Mouse (Mus musculus): ENCODE data around the gene Adamts6. TPM values are rescaled to one million over a fixed set of nuclear protein-coding genes. Genes with fewer than 3 reads are reported as not detected.

The Adamts6 gene
- polyA plus RNA-seq, 1 experiment, result 6.4 TPM

DNA sequence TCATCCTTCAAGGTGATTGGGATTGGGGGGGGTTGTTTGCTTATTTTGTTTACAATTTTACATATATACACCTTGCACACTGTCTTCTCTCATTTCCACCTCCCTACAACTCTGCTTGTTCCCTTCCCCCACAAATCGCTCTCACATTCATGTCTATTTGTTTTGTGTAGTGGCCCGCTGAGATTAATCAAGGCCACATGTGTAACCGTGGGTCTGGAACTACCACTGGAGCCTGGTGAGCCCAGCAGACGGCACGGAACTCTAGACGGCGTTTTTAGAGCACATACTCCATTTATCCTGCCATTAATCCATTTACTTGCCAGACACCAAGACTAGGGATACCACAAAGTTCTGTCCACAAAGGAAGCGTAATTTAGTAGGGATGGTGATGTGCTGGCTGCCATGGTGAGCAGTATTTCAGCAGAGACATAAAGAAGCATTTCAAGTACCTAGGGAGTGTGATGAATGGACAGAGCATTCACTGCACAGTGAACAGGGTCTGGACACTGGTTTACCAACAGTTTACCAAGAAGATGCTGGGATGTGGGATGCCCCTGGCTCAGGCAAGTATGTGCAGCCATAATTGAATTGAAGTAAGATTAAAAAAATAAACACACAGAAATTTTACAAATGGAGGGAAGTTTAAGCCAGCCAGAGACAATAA, 194.9 kb downstream of the Adamts6 start:
- TF ChIP-seq CTCF (IDR thresholded peaks at IDR 0.05; ENCODE audit: borderline replicate concordance, control insufficient read depth, extremely low read depth, insufficient read depth, low read length, poor library complexity), result no peak
- no peak for TF ChIP-seq POLR2A (IDR thresholded peaks at IDR 0.05; ENCODE audit: control insufficient read depth, extremely low read depth, insufficient read depth, low read length, poor library complexity)
- H3K36me3 ChIP-seq (ENCODE audit: control insufficient read depth, insufficient read depth, low read length), result no peaks in the 10 kb centered on the region
- no peak for DNase-seq
- H3K27ac ChIP-seq (ENCODE audit: control insufficient read depth, insufficient read depth, low read length), result no peak overlapping the region
- WGBS, result 96% methylated on average over 8 of the region's 8 CpGs
- H3K4me3 ChIP-seq (ENCODE audit: control insufficient read depth, insufficient read depth, low read length), result no peak overlapping the region
- no peaks in the 10 kb centered on the region for H3K27me3 ChIP-seq (ENCODE audit: control insufficient read depth, insufficient read depth, low read length)
- H3K4me1 ChIP-seq (replicated peaks; ENCODE audit: control insufficient read depth, insufficient read depth, low read length), result no peaks in the 10 kb centered on the region

DNA sequence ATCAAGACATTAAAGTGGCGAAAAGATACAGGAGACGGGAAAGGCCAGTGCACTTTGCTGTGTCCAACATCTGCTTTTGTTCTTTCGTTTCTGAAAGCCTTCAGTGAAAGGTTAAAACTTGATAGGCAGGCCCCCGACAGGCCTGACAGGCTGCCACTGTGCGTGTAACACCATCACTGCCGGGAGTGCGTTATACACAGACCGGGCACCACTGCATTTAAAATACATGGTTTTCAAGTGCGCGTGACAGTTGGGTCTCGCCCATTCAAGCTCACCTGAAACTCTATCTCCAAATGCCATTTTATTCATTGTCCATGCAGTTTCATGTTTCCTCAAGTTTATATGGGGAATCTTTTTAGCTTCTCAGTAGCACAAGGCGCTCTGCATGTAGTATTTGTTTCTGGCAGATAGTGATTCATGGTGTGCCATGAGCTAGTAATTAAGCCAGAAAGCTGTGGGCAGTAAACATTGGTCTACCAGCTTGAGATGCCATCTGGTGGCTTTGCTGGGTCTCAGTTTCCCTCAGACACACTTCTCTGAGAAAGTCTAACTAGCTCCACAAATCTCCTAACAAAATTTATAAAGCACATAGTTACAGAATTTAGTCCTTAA, 195.6 kb downstream of the Adamts6 start:
- DNase-seq, result no peak
- WGBS, result 95% methylated on average over 12 of the region's 12 CpGs
- Histone ChIP-seq H3K4me3 (ENCODE audit: control insufficient read depth, insufficient read depth, low read length) (no peak overlapping the region), H3K27me3 (ENCODE audit: control insufficient read depth, insufficient read depth, low read length) (no peaks in the 10 kb centered on the region), H3K4me1 (replicated peaks; ENCODE audit: control insufficient read depth, insufficient read depth, low read length) (no peaks in the 10 kb centered on the region), H3K36me3 (ENCODE audit: control insufficient read depth, insufficient read depth, low read length) (no peaks in the 10 kb centered on the region), H3K27ac (ENCODE audit: control insufficient read depth, insufficient read depth, low read length) (no peak overlapping the region)
- TF ChIP-seq CTCF (IDR thresholded peaks at IDR 0.05; ENCODE audit: borderline replicate concordance, control insufficient read depth, extremely low read depth, insufficient read depth, low read length, poor library complexity) (no peak), POLR2A (IDR thresholded peaks at IDR 0.05; ENCODE audit: control insufficient read depth, extremely low read depth, insufficient read depth, low read length, poor library complexity) (no peak)

DNA sequence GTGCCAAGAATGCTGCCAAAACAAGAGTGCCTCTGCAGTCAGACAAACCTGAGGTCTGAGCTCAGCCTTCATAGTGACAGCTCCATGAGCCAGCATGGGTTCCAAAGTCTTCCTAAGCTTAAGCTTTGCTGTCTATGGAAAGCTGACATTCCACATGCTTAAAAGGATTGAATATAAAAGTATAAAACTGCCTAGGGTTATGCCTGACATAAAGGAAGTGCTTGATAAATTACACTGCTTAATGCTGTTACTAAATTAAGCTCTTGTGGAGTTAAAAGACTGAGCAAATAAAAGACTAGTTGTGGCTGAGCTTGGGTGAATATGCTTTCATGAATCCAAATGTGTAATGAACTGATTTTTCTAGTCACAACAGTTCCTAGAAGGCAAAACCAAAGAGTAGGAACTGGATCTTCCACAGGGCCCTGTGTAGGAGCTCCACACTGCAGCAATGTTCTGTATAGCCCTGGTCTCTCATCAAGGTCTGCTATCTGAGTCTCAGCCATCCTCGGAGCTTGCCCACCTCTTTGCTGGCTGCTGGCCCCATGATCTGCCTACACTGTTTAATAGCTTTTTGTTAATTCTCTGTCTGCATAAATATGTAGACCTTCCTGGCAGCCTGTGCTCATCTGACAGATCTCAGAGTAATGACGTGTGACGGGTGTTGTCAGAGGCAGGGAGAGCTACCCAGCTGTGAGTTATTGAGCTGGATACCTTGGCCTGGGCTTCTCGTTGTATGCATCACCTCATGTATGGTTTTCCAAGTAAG, 203.6 kb downstream of the Adamts6 start:
- no peak overlapping the region for H3K27ac ChIP-seq (ENCODE audit: control insufficient read depth, insufficient read depth, low read length)
- H3K36me3 ChIP-seq (ENCODE audit: control insufficient read depth, insufficient read depth, low read length), result no peaks in the 10 kb centered on the region
- H3K4me3 ChIP-seq (ENCODE audit: control insufficient read depth, insufficient read depth, low read length), result no peak overlapping the region
- no peak for TF ChIP-seq CTCF (IDR thresholded peaks at IDR 0.05; ENCODE audit: borderline replicate concordance, control insufficient read depth, extremely low read depth, insufficient read depth, low read length, poor library complexity)
- TF ChIP-seq POLR2A (IDR thresholded peaks at IDR 0.05; ENCODE audit: control insufficient read depth, extremely low read depth, insufficient read depth, low read length, poor library complexity), result no peak
- no peaks in the 10 kb centered on the region for H3K4me1 ChIP-seq (replicated peaks; ENCODE audit: control insufficient read depth, insufficient read depth, low read length)
- WGBS, result 91% methylated on average over 4 of the region's 4 CpGs
- H3K27me3 ChIP-seq (ENCODE audit: control insufficient read depth, insufficient read depth, low read length), result no peaks in the 10 kb centered on the region
- no peak for DNase-seq

DNA sequence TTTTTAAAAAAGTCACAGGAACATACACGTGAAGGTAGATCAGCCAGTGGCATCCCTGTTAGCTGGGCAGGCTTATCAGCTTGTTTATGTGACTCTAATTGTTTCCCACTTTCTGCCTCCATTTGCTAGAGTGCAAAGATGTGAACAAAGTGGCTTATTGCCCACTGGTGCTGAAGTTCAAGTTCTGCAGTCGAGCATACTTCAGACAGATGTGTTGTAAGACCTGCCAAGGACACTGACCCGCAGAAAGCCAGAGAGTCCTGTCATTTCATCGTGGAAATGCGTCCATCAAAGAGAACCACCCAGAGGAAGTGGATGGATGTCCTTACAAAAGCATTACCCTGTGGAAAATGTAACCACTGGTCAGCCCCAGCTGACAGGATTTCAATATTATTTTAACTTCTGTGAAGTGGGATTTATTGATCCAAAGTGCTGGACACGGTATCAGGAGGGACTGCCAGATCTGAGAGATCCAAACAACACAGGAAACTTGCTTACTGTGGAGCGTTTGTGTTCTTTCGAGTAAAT, 205.9 kb downstream of the Adamts6 start:
- 89% methylated on average over 8 of the region's 8 CpGs for WGBS
- Histone ChIP-seq H3K27ac (ENCODE audit: control insufficient read depth, insufficient read depth, low read length) (no peak overlapping the region), H3K36me3 (ENCODE audit: control insufficient read depth, insufficient read depth, low read length) (no peaks in the 10 kb centered on the region), H3K27me3 (ENCODE audit: control insufficient read depth, insufficient read depth, low read length) (no peaks in the 10 kb centered on the region), H3K4me1 (replicated peaks; ENCODE audit: control insufficient read depth, insufficient read depth, low read length) (no peaks in the 10 kb centered on the region), H3K4me3 (ENCODE audit: control insufficient read depth, insufficient read depth, low read length) (no peak overlapping the region)
- DNase-seq, result no peak
- TF ChIP-seq CTCF (IDR thresholded peaks at IDR 0.05; ENCODE audit: borderline replicate concordance, control insufficient read depth, extremely low read depth, insufficient read depth, low read length, poor library complexity), result no peak
- TF ChIP-seq POLR2A (IDR thresholded peaks at IDR 0.05; ENCODE audit: control insufficient read depth, extremely low read depth, insufficient read depth, low read length, poor library complexity), result no peak

DNA sequence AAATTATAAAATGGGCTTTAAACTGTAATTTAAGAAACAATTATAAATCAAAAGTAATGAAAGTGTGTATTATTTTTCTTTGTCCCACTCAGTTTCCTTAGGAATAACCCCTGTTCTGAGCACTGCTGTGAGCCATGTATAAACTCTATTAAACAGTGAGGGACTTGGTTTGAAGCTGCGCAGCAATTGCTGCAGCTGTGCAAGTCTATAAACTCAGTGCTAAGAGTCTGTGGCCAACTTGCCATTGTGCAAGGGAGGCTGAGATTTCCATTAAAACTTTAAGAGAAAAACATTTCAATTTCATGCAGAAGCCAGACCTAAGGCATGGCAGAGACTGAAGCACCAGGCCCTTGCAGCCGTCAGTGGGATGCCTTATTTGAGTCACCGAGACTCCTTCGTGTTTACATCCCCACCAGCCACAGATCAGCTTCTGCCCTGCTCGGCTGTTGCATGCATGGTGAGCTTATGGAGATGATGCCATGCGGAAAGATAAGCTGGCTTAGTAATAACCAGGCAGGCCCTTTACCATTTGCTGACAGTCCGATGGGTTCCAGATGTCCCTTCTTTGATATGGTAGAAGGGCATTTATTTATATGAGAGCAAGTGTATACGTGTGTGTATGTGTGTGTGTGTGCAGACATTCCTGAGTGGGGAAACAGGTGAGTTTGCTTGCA, 206.7 kb downstream of the Adamts6 start:
- TF ChIP-seq POLR2A (IDR thresholded peaks at IDR 0.05; ENCODE audit: control insufficient read depth, extremely low read depth, insufficient read depth, low read length, poor library complexity), result no peak
- no peak for TF ChIP-seq CTCF (IDR thresholded peaks at IDR 0.05; ENCODE audit: borderline replicate concordance, control insufficient read depth, extremely low read depth, insufficient read depth, low read length, poor library complexity)
- WGBS, result 98% methylated on average over 8 of the region's 8 CpGs
- no peak overlapping the region for H3K27ac ChIP-seq (ENCODE audit: control insufficient read depth, insufficient read depth, low read length)

DNA sequence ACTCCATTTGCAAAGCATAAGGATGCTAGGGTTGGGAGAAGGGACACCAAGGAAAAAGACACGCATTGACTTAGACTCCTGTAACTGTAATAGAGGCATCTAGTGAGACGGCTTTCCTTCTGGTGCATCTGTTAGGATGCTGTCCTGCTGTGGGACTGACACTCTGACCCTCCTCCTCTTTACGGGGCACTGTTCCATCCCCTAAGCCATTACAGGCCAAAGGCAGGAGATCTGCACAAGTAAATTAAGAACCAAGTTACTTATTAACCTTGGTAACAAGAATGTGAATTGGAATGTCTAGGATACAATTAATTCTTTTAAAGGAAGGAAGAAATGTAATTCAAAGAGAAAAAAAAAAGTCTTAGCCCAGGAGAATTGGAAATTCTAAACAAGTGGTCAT, 210.0 kb downstream of the Adamts6 start:
- no peak for DNase-seq
- TF ChIP-seq CTCF (IDR thresholded peaks at IDR 0.05; ENCODE audit: borderline replicate concordance, control insufficient read depth, extremely low read depth, insufficient read depth, low read length, poor library complexity) (no peak), POLR2A (IDR thresholded peaks at IDR 0.05; ENCODE audit: control insufficient read depth, extremely low read depth, insufficient read depth, low read length, poor library complexity) (no peak)
- 93% methylated on average over 3 of the region's 3 CpGs for WGBS

More for the DNA sequence above, 206.7 kb downstream of the Adamts6 start:
- Histone ChIP-seq H3K4me3 (ENCODE audit: control insufficient read depth, insufficient read depth, low read length) (no peak overlapping the region), H3K4me1 (replicated peaks; ENCODE audit: control insufficient read depth, insufficient read depth, low read length) (no peaks in the 10 kb centered on the region), H3K27me3 (ENCODE audit: control insufficient read depth, insufficient read depth, low read length) (no peaks in the 10 kb centered on the region), H3K36me3 (ENCODE audit: control insufficient read depth, insufficient read depth, low read length) (no peaks in the 10 kb centered on the region)
- no peak for DNase-seq

More for the DNA sequence above, 210.0 kb downstream of the Adamts6 start:
- no peak overlapping the region for H3K27ac ChIP-seq (ENCODE audit: control insufficient read depth, insufficient read depth, low read length)
- H3K27me3 ChIP-seq (ENCODE audit: control insufficient read depth, insufficient read depth, low read length), result no peaks in the 10 kb centered on the region
- H3K36me3 ChIP-seq (ENCODE audit: control insufficient read depth, insufficient read depth, low read length), result no peaks in the 10 kb centered on the region
- H3K4me3 ChIP-seq (ENCODE audit: control insufficient read depth, insufficient read depth, low read length), result no peak overlapping the region
- H3K4me1 ChIP-seq (replicated peaks; ENCODE audit: control insufficient read depth, insufficient read depth, low read length), result no peaks in the 10 kb centered on the region

All from thymus, adult 2 months (tissue).